Mouse (Mus musculus) small intestine, adult 2 months (tissue): Measurements from ENCODE around the gene Golga2. TPM values are rescaled to one million over a fixed set of nuclear protein-coding genes. Genes with fewer than 3 reads are reported as not detected.
A peak's percentile ranks its signal among the peaks of the same experiment; 100 is the strongest.

ENCODE experiments used
- H3K27ac ChIP-seq: fragments of 200-500 bp; 2 replicates; pipeline ENCODE4 v1.5.1; 2012; ENCODE audit warnings: low read depth, low read length, control low read depth, inconsistent platforms; ENCODE audit not compliant: insufficient read depth
- H3K27me3 ChIP-seq: fragments of 200-500 bp; 2 replicates; pipeline ENCODE4 v1.6.1; 2012; ENCODE audit warnings: mild to moderate bottlenecking, moderate library complexity, low read length, inconsistent platforms; ENCODE audit not compliant: control insufficient read depth, insufficient read depth
- H3K36me3 ChIP-seq: fragments of 200-500 bp; 2 replicates; pipeline ENCODE4 v1.6.1; 2012; ENCODE audit warnings: mild to moderate bottlenecking, low read length, control low read depth, inconsistent platforms; ENCODE audit not compliant: control insufficient read depth, insufficient read depth
- H3K4me1 ChIP-seq: fragments of 200-500 bp; 2 replicates; pipeline ENCODE4 v1.6.1; 2012; ENCODE audit warnings: low read length, inconsistent platforms, mixed read lengths; ENCODE audit not compliant: control insufficient read depth, insufficient read depth, insufficient read length
- H3K4me3 ChIP-seq: fragments of 200-500 bp; 2 replicates; pipeline ENCODE4 v1.5.1; 2012; ENCODE audit warnings: low read depth, mild to moderate bottlenecking, control low read depth, inconsistent platforms, low read length, moderate library complexity
- CTCF ChIP-seq: fragments of 200-500 bp; IDR thresholded peaks from 2 replicates; pipeline ENCODE4 v1.5.1; 2012; ENCODE audit warnings: low read depth, mild to moderate bottlenecking, control low read depth, inconsistent platforms, low read length, moderate library complexity, mixed read lengths; ENCODE audit not compliant: insufficient replicate concordance, insufficient read length; ENCODE audit errors: extremely low read depth
- POLR2A ChIP-seq: fragments of 200-500 bp; IDR thresholded peaks from 2 replicates; pipeline ENCODE4 v1.6.1; 2012; ENCODE audit warnings: low read depth, mild to moderate bottlenecking, control low read depth, inconsistent platforms, low read length, moderate library complexity
- WGBS: fragments of 180-500 bp; shearing (Covaris S2); methylation state at CpG from one replicate; pipeline ENCODE4 v1.1.7; 2018; 5-methylcytosine and 5-hydroxymethylcytosine counted together
- polyA plus RNA-seq: library from polyadenylated mRNA; depleted of rRNA; stranded (reverse); fragments of >200 nt; gene quantifications from 2 replicates; pipeline ENCODE4 v1.2.3, GENCODE M21; 2012

Gene Golga2
- polyA plus RNA-seq, 1 experiment, result 37.4 TPM

- Histone ChIP-seq H3K27ac (peak overlapping the region; percentile 62), H3K4me1 (peaks cover 7% of the 10 kb centered on the region; the same call in 1 of the 2 replicates), H3K27me3 (no peaks in the 10 kb centered on the region), H3K36me3 (peaks cover 7% of the 10 kb centered on the region; the same call in 1 of the 2 replicates), H3K4me3 (peak overlapping the region; percentile 45)
- WGBS, result 54% methylated on average over 19 of the region's 19 CpGs
- no peak for TF ChIP-seq CTCF
- no peak for TF ChIP-seq POLR2A
These were observed 30.7 kb downstream of the Golga2 start for GRCm38 (mm10) chr2:32317791-32318417.

- peak overlapping the region; percentile 45; the same call in 1 of the 2 replicates for H3K4me3 ChIP-seq
- H3K27ac ChIP-seq, result peak overlapping the region; percentile 24; the same call in 1 of the 2 replicates
- H3K4me1 ChIP-seq, result peaks cover 7% of the 10 kb centered on the region; the same call in 1 of the 2 replicates
- TF ChIP-seq POLR2A, result no peak
- TF ChIP-seq CTCF, result no peak
- no peaks in the 10 kb centered on the region for H3K27me3 ChIP-seq
- peaks cover 14% of the 10 kb centered on the region for H3K36me3 ChIP-seq
- 80% methylated on average over 14 of the region's 14 CpGs for WGBS
These were observed 31.8 kb downstream of the Golga2 start for GRCm38 (mm10) chr2:32318709-32319585.

GRCm38 (mm10) chr2:32319586-32320580, 32.7 kb downstream of the Golga2 start:
- 60% methylated on average over 9 of the region's 9 CpGs for WGBS
- no peak overlapping the region for H3K4me3 ChIP-seq
- peaks cover 7% of the 10 kb centered on the region; the same call in 1 of the 2 replicates for H3K4me1 ChIP-seq
- peaks cover 13% of the 10 kb centered on the region for H3K36me3 ChIP-seq
- TF ChIP-seq CTCF (no peak), POLR2A (no peak)
- no peak overlapping the region for H3K27ac ChIP-seq
- H3K27me3 ChIP-seq, result no peaks in the 10 kb centered on the region

GRCm38 (mm10) chr2:32320721-32321120, 33.5 kb downstream of the Golga2 start:
- peaks cover 7% of the 10 kb centered on the region; the same call in 1 of the 2 replicates for H3K4me1 ChIP-seq

GRCm38 (mm10) chr2:32321591-32322298, 34.6 kb downstream of the Golga2 start:
- Histone ChIP-seq H3K4me3 (no peak overlapping the region), H3K36me3 (peaks cover 11% of the 10 kb centered on the region), H3K27me3 (no peaks in the 10 kb centered on the region), H3K4me1 (peaks cover 7% of the 10 kb centered on the region; the same call in 1 of the 2 replicates), H3K27ac (no peak overlapping the region; the same call in 1 of the 2 replicates)
- TF ChIP-seq CTCF (no peak), POLR2A (no peak)
- 51% methylated on average over 9 of the region's 9 CpGs for WGBS

More at GRCm38 (mm10) chr2:32320721-32321120, 33.5 kb downstream of the Golga2 start:
- 75% methylated on average over 11 of the region's 11 CpGs for WGBS
- Histone ChIP-seq H3K4me3 (no peak overlapping the region), H3K27ac (no peak overlapping the region), H3K36me3 (peaks cover 11% of the 10 kb centered on the region), H3K27me3 (no peaks in the 10 kb centered on the region)
- no peak for TF ChIP-seq POLR2A
- TF ChIP-seq CTCF, result no peak
